Mouse (Mus musculus) MEL (cell line): ENCODE measurements around the gene Cd44. TPM values are rescaled to one million over a fixed set of nuclear protein-coding genes. Genes with fewer than 3 reads are reported as not detected.
A peak's percentile ranks its signal among the peaks of the same experiment; 100 is the strongest.

ENCODE experiments used
- DNase-seq: peaks from one replicate; pipeline ENCODE4 v3.0.0; 2011; ENCODE audit warnings: low read depth, low spot score
- H3K27ac ChIP-seq: 2 replicates; pipeline ENCODE4 v1.5.1; 2012; ENCODE audit warnings: low read depth, mild to moderate bottlenecking, control low read depth, low read length, moderate library complexity; ENCODE audit not compliant: control insufficient read depth
- H3K27me3 ChIP-seq, 2 experiments: fragments of 150-350 bp in 1 of 2; sonication (generic) in 1 of 2; 2 replicates each; pipeline ENCODE4 v1.6.1; 2012; ENCODE audit warnings: low read length in 2 of 2, mild to moderate bottlenecking in 2 of 2, improper control_type of control experiment in 1 of 2, moderate library complexity in 1 of 2; ENCODE audit not compliant: insufficient read depth in 2 of 2, control insufficient read depth in 1 of 2
- H3K36me3 ChIP-seq, 2 experiments: 2 replicates each; pipeline ENCODE4 v1.6.1; 2012 to 2014; ENCODE audit warnings: low read length in 2 of 2, improper control_type of control experiment in 1 of 2, inconsistent platforms in 1 of 2, mild to moderate bottlenecking in 1 of 2; ENCODE audit not compliant: insufficient read depth in 2 of 2, control insufficient read depth in 1 of 2
- H3K4me1 ChIP-seq, 2 experiments: fragments of 150-350 bp in 1 of 2; sonication (generic) in 1 of 2; 2 replicates each; pipeline ENCODE4 v1.6.1; 2012; ENCODE audit warnings: low read length in 2 of 2, improper control_type of control experiment in 1 of 2, mild to moderate bottlenecking in 1 of 2; ENCODE audit not compliant: insufficient read depth in 2 of 2, control insufficient read depth in 1 of 2
- H3K4me3 ChIP-seq, 2 experiments: fragments of 150-350 bp in 1 of 2; sonication (generic) in 1 of 2; 2 replicates each; pipeline ENCODE4 v1.5.1; 2012; ENCODE audit warnings: low read depth in 2 of 2, low read length in 2 of 2, mild to moderate bottlenecking in 2 of 2, moderate library complexity in 2 of 2, control low read depth in 1 of 2, improper control_type of control experiment in 1 of 2; ENCODE audit not compliant: control insufficient read depth in 1 of 2, insufficient read depth in 1 of 2
- H3K79me2 ChIP-seq: 2 replicates; pipeline ENCODE4 v1.6.1; 2012; ENCODE audit warnings: mild to moderate bottlenecking, low read length, moderate library complexity; ENCODE audit not compliant: control insufficient read depth, poor library complexity, insufficient read depth
- H3K9ac ChIP-seq: 2 replicates; pipeline ENCODE4 v1.6.1; 2012; ENCODE audit warnings: low read depth, mild to moderate bottlenecking, control low read depth, low read length, moderate library complexity; ENCODE audit not compliant: control insufficient read depth, poor library complexity, severe bottlenecking
- H3K9me3 ChIP-seq: fragments of 150-350 bp; sonication (generic); replicated peaks from 2 replicates; pipeline ENCODE4 v1.6.1; 2012; ENCODE audit warnings: mild to moderate bottlenecking, low read length, improper control_type of control experiment, moderate library complexity; ENCODE audit not compliant: insufficient read depth
- CHD1 ChIP-seq: IDR thresholded peaks from 2 replicates; pipeline ENCODE4 v1.6.1; 2012; ENCODE audit warnings: low read depth, mild to moderate bottlenecking, inconsistent platforms, low read length, improper control_type of control experiment
- EP300 ChIP-seq, 2 experiments: IDR thresholded peaks; 2 replicates each; pipeline ENCODE4 v1.6.1; 2011; ENCODE audit warnings: improper control_type of control experiment in 2 of 2, low read length in 2 of 2, low read depth in 1 of 2, mild to moderate bottlenecking in 1 of 2
- ETS1 ChIP-seq: IDR thresholded peaks from 2 replicates; pipeline ENCODE4 v1.6.1; 2012; ENCODE audit warnings: low read depth, mild to moderate bottlenecking, inconsistent platforms, low read length, improper control_type of control experiment, moderate library complexity
- GABPA ChIP-seq: IDR thresholded peaks from 2 replicates; pipeline ENCODE4 v1.6.1; 2012; ENCODE audit warnings: low read depth, mild to moderate bottlenecking, inconsistent platforms, low read length, improper control_type of control experiment, moderate library complexity
- GATA1 ChIP-seq: IDR thresholded peaks from 2 replicates; pipeline ENCODE4 v1.6.1; 2011; ENCODE audit warnings: low read depth, low read length, improper control_type of control experiment
- JUND ChIP-seq: IDR thresholded peaks from 2 replicates; pipeline ENCODE4 v1.6.1; 2011; ENCODE audit warnings: low read depth, mild to moderate bottlenecking, improper control_type of control experiment, low read length
- MAX ChIP-seq: IDR thresholded peaks from 2 replicates; pipeline ENCODE4 v1.6.1; 2011; ENCODE audit warnings: low read length, improper control_type of control experiment
- MEF2A ChIP-seq: IDR thresholded peaks from 2 replicates; pipeline ENCODE4 v1.6.1; 2014; ENCODE audit warnings: low read depth, mild to moderate bottlenecking, inconsistent platforms, low read length, improper control_type of control experiment; ENCODE audit not compliant: poor library complexity, insufficient replicate concordance, severe bottlenecking; ENCODE audit errors: extremely low read depth
- MXI1 ChIP-seq: IDR thresholded peaks from 2 replicates; pipeline ENCODE4 v1.6.1; 2011; ENCODE audit warnings: mild to moderate bottlenecking, low read depth, low read length, improper control_type of control experiment
- MYB ChIP-seq: IDR thresholded peaks from 2 replicates; pipeline ENCODE4 v1.6.1; 2011; ENCODE audit warnings: mild to moderate bottlenecking, low read depth, low read length, improper control_type of control experiment
- MYC ChIP-seq: IDR thresholded peaks from 2 replicates; pipeline ENCODE4 v1.6.1; 2011; ENCODE audit warnings: low read depth, mild to moderate bottlenecking, low read length, improper control_type of control experiment, moderate library complexity
- POLR2AphosphoS2 ChIP-seq: IDR thresholded peaks from 2 replicates; pipeline ENCODE4 v1.6.1; 2011; ENCODE audit warnings: low read length, improper control_type of control experiment
- SIN3A ChIP-seq: IDR thresholded peaks from 2 replicates; pipeline ENCODE4 v1.6.1; 2012; ENCODE audit warnings: low read length, improper control_type of control experiment, inconsistent platforms
- TAL1 ChIP-seq: IDR thresholded peaks from 2 replicates; pipeline ENCODE4 v1.6.1; 2012; ENCODE audit warnings: mild to moderate bottlenecking, inconsistent platforms, low read length, moderate library complexity, mixed read lengths
- TBP ChIP-seq: IDR thresholded peaks from 2 replicates; pipeline ENCODE4 v1.8.0; 2011; ENCODE audit warnings: low read depth, low read length, improper control_type of control experiment
- TCF12 ChIP-seq: IDR thresholded peaks from 2 replicates; pipeline ENCODE4 v1.6.1; 2014; ENCODE audit warnings: low read depth, mild to moderate bottlenecking, inconsistent platforms, low read length, improper control_type of control experiment, moderate library complexity
- UBTF ChIP-seq: IDR thresholded peaks from 2 replicates; pipeline ENCODE4 v1.6.1; 2012; ENCODE audit warnings: low read depth, mild to moderate bottlenecking, inconsistent platforms, low read length, improper control_type of control experiment, moderate library complexity, borderline replicate concordance; ENCODE audit not compliant: insufficient read depth
- USF1 ChIP-seq: IDR thresholded peaks from 2 replicates; pipeline ENCODE4 v1.6.1; 2014; ENCODE audit warnings: low read depth, mild to moderate bottlenecking, inconsistent platforms, low read length, improper control_type of control experiment, moderate library complexity
- ZC3H11A ChIP-seq: IDR thresholded peaks from 2 replicates; pipeline ENCODE4 v1.6.1; 2012; ENCODE audit warnings: low read depth, mild to moderate bottlenecking, inconsistent platforms, low read length, improper control_type of control experiment
- polyA plus RNA-seq, 2 experiments: library from polyadenylated mRNA; stranded (reverse) in 1 of 2; unstranded in 1 of 2; fragments of >175 nt in 1 of 2; fragments of >200 nt in 1 of 2; gene quantifications; 2 replicates each; pipeline versions ENCODE4 v1.2.1 to v1.2.4; 2012; ENCODE audit warnings: low replicate concordance in 2 of 2, low read depth in 1 of 2; ENCODE audit not compliant: insufficient read length in 2 of 2, insufficient read depth in 1 of 2, missing spikeins in 1 of 2
- total RNA-seq: library from RNA; depleted of rRNA; stranded (reverse); fragments of 300-350 nt; gene quantifications from 2 replicates; pipeline ENCODE4 v1.2.3, GENCODE M21; 2012

The Cd44 gene
- total and polyA plus RNA-seq, 3 experiments, result 43.8 to 226 (median 53.9) TPM

DNA sequence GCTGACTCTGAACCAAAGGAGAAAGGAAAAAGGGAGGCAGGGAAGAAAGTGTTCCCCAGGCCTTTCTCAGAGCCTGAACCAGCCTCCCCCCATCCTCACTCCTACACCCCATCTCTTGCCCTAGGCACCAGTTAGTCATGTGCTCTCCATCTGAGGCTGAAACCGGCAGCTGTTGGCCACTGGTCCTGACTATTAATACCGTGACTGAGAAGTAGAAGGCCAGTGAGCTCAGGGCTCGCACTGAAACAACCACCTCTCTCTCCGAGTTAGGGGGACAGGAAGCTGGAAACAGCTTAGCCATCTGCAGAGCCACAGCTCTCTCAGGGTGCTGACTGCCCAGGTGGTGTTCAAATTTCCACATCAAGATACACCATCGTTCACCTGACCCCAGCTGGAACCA, 13.2 kb upstream of the Cd44 start:
- Histone ChIP-seq H3K9ac (peak overlapping the region; percentile 39), H3K9me3 (no peaks in the 10 kb centered on the region), H3K27me3 (no peaks in the 10 kb centered on the region), H3K4me1 (peaks cover 9 to 15% of the 10 kb centered on the region in 2 experiments), H3K36me3 (peaks cover 0 to 25% of the 10 kb centered on the region in 2 experiments; a peak in 2 of 4 replicates), H3K4me3 (peak overlapping the region in 1 of 2 experiments; percentile 4; a peak in 1 of 4 replicates), H3K79me2 (no peaks in the 10 kb centered on the region), H3K27ac (peak overlapping the region; percentile 19)
- no peak for DNase-seq
- no peak for TF ChIP-seq USF1
- TF ChIP-seq UBTF, result 0 out of 2 replicates have a peak, but pooled peaks have one; percentile 23
- no peak for TF ChIP-seq POLR2AphosphoS2
- no peak for TF ChIP-seq ZC3H11A

DNA sequence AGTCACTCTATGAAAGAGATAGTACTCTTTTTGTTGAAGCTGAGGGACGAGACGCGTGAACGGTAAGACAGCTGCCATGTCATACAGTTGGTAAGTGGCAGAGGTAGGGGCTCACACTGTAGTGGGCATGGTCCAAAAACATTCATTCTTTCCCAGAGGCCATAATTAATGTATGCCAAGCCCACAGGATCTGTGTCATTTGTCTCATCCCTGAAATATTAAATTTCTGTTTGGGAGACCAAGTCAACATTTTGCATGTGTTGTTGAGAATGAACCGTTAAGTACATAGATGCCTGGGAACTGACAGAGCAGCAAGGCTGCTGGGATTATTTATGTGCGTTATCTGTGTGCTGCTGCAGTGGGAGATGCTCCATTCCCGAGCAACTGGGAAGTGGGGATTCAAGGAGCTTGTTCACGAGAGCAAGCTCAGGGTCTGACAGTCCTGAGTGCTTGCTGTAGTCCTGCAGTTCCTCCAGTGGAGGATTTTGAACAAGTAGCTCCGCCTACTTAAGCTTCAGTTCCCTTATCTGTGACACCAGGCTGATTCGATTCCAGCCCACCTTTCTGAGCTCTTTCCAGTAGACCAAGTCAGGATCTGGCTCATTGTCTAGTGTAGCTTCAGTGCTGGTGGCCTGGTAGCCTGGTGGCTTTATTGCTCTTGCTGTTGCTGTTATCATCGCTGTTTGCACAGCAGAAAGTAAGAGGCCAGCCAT, 12.5 kb upstream of the Cd44 start:
- peak overlapping the region; percentile 19 for H3K27ac ChIP-seq
- peaks cover 9 to 15% of the 10 kb centered on the region in 2 experiments for H3K4me1 ChIP-seq

DNA sequence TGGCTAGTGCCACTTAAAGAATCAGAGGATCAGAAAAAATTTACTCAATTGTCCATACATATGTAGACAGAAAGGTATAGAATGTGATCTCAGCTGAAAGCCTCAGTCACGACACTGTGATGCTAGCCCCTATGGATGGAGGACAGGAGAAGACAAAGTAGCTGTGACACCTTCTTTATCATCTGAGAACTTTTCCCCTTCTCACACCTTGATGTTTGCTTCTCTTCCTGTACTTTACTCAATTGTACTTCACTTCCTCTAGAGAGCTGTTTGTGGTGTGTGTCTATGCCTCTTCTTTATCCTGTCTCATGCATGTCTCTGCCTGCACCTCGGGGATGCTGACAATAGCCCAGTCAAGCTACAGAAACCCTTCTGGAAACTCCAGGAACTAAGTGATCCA, 11.5 kb upstream of the Cd44 start:
- H3K27ac ChIP-seq, result no peak overlapping the region
- no peaks in the 10 kb centered on the region for H3K27me3 ChIP-seq
- no peak overlapping the region for H3K9ac ChIP-seq
- TF ChIP-seq SIN3A (no peak), MYB (no peak), MEF2A (no peak)
- H3K4me1 ChIP-seq, result peaks cover 6 to 15% of the 10 kb centered on the region in 2 experiments
- peaks cover 0 to 19% of the 10 kb centered on the region in 2 experiments; a peak in 2 of 4 replicates for H3K36me3 ChIP-seq
- H3K4me3 ChIP-seq, result no peak overlapping the region
- no peaks in the 10 kb centered on the region for H3K79me2 ChIP-seq
- DNase-seq, result no peak
- no peaks in the 10 kb centered on the region for H3K9me3 ChIP-seq

More for the DNA sequence above, 12.5 kb upstream of the Cd44 start:
- TF ChIP-seq MYC (peak; percentile 73; the same call in 1 of the 2 replicates), GATA1 (peak; percentile 66), EP300 (IDR thresholded peaks at IDR 0.05; ENCODE audit: low read depth in 1 of 2, low read length in 2 of 2) (peak; percentile 30 to 35; a peak in 2 of 4 replicates), TCF12 (peak; percentile 43; the same call in 1 of the 2 replicates), TBP (0 out of 2 replicates have a peak, but pooled peaks have one; percentile 25), MXI1 (peak; percentile 70), UBTF (0 out of 2 replicates have a peak, but pooled peaks have one; percentile 37), ETS1 (peak; percentile 33; the same call in 1 of the 2 replicates), GABPA (no peak), TAL1 (peak; percentile 56), CHD1 (no peak), MAX (no peak), JUND (no peak), SIN3A (peak; percentile 30; the same call in 1 of the 2 replicates)
- Histone ChIP-seq H3K36me3 (peaks cover 0 to 25% of the 10 kb centered on the region in 2 experiments; a peak in 2 of 4 replicates), H3K9ac (peak overlapping the region; percentile 39), H3K4me3 (peak overlapping the region in 1 of 2 experiments; percentile 4; a peak in 1 of 4 replicates), H3K27me3 (no peaks in the 10 kb centered on the region), H3K9me3 (no peaks in the 10 kb centered on the region), H3K79me2 (no peaks in the 10 kb centered on the region)
- DNase-seq, result peak; percentile 89
